Mouse (Mus musculus) retina, adult 2 months (tissue): ENCODE data around the gene Hdac10.

Experiments
- DNase-seq: peaks from one replicate; pipeline ENCODE4 v3.0.0-alpha.2; 2012; ENCODE audit warnings: low read depth, low spot score

Hdac10 gene

DNA sequence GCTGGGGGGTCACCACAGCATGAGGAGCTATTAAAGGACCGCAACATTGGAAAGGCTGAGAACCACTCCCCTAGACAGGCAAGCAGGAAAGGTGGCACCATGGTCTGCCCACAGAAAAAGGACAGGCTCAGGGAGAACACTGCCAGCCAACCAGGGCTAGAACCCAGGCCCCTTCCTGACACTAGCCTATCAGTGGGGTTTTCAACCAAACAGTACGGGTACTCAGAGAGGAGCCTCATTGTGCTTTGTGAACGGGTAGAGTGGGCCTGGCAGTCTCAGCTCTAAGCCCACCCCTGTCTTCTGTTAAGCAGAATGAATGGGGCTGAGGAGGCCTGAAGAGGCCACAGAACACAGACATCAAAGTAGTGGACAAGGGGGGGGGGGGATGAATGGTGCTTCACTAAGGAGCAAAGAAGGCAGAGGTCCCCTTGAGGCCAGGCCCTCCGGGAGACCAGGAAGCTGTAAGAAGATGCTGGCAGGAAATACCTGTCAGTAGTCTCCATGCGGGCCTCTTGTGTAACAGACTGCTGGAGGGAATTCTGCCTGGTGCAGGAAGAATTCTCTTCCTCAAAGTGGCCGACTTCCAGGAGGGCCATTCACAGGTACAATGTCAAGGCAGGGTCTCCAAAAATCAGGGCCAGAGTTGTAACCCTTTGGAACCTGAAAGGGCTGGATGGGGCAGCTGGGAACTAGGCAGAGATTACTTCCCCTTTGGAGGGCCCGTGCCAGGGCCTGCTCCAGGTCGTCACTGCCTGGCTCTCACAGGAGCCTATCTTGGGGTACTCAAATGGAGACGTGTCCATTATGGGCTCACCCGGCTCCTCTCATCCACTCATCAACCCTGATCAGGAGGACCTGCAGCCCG lies 53.7 kb downstream of the Hdac10 start, which contains the start of gene Trabd:
Gene Trabd, plus strand, starts transcription at position 512 of the 865 bp plus-strand sequence.
- no peak for DNase-seq

DNA sequence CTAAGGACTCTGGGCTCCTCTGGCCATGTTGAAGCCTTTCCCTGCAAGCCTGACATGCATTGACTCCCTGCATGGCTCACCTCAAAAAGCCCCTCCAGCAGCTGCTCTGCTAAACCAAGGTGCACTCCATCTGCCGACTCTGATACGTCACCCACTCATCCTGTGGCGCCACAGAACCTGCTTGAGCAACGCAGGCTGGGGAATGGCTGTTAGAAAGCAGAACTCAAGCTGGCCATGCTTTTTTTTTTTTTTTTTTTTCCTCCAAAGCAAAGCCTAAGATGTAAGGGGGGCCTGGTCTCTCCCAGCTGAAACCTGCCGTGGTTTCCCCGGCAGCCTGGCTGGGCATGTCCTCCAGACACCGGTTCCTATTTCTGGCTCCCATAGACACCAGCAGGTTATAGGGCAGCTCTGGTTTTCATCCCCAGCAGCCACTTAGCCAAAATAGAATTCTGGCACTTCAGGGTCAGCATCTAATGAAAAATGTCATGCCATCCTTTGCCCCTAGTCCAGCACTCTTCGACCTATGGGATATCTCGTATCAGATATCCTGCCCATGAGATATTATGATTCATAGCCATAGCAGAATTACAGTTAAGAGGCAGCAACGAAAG lies 54.4 kb downstream of the Hdac10 start:
- DNase-seq = no peak
